Mouse (Mus musculus) hindbrain, embryonic 10.5 days (tissue): ENCODE data around the gene Psap. TPM values are rescaled to one million over a fixed set of nuclear protein-coding genes. Genes with fewer than 3 reads are reported as not detected.
"Not testable (repeated sequence)": the region's sequence is repeated elsewhere in the genome, so short reads cannot be mapped to it uniquely, and the experiment has no call there.

Source experiments
- DNase-seq: peaks from one replicate; pipeline ENCODE4 v3.0.0-alpha.2; 2017; ENCODE audit warnings: low spot score
- H3K27ac ChIP-seq: fragments of 300-500 bp; sonication (generic); 2 replicates; pipeline ENCODE4 v1.5.1; 2016; ENCODE audit warnings: mild to moderate bottlenecking, moderate library complexity
- H3K27me3 ChIP-seq: fragments of 300-500 bp; sonication (generic); 2 replicates; pipeline ENCODE4 v1.6.1; 2016; ENCODE audit warnings: mild to moderate bottlenecking; ENCODE audit not compliant: poor library complexity, insufficient read depth, severe bottlenecking
- H3K36me3 ChIP-seq: fragments of 300-500 bp; sonication (generic); 2 replicates; pipeline ENCODE4 v1.6.1; 2016; ENCODE audit warnings: mild to moderate bottlenecking, moderate library complexity
- H3K4me1 ChIP-seq: fragments of 300-500 bp; sonication (generic); replicated peaks from 2 replicates; pipeline ENCODE4 v1.6.1; 2016; ENCODE audit warnings: mild to moderate bottlenecking
- H3K4me3 ChIP-seq: fragments of 300-500 bp; sonication (generic); 2 replicates; pipeline ENCODE4 v1.5.1; 2016; ENCODE audit warnings: mild to moderate bottlenecking, moderate library complexity
- H3K9me3 ChIP-seq: fragments of 300-500 bp; sonication (generic); 2 replicates; pipeline ENCODE4 v1.6.1; 2016; ENCODE audit warnings: mild to moderate bottlenecking, moderate library complexity
- WGBS: fragments of 180-500 bp; shearing (Covaris S2); methylation state at CpG from one replicate; pipeline ENCODE4 v1.1.7; 2016; 5-methylcytosine and 5-hydroxymethylcytosine counted together
- polyA plus RNA-seq: library from polyadenylated mRNA; unstranded; fragments of >200 nt; fragmentation: Nextera tagmentation; extraction: Ambion mirVana; gene quantifications from 2 replicates; pipeline ENCODE4 v1.2.1, GENCODE M21; 2016

The Psap gene
- 53.9 and 86.4 TPM in 2 replicates for polyA plus RNA-seq

- DNase-seq, result peak; percentile 92
- Histone ChIP-seq H3K4me1 (peaks cover 51% of the 10 kb centered on the region), H3K36me3 (peaks cover 3% of the 10 kb centered on the region; the same call in 1 of the 2 replicates), H3K27ac (peak within 1 kb of the TSS; percentile 99), H3K4me3 (peak within 1 kb of the TSS; percentile 88), H3K9me3 (no peaks in the 10 kb centered on the region), H3K27me3 (no peaks in the 10 kb centered on the region)
- WGBS, result 3% methylated on average over 54 of the region's 54 CpGs
Measured at GRCm38 (mm10) chr10:60277207-60278005, at the start of gene Psap. TSS of gene Psap (plus strand) at chr10:60277627.

GRCm38 (mm10) chr10:60227666-60228065 lies 49.8 kb upstream of the Psap start:
- H3K4me3 ChIP-seq, result no peak overlapping the region
- no peaks in the 10 kb centered on the region for H3K36me3 ChIP-seq
- H3K27me3 ChIP-seq, result no peaks in the 10 kb centered on the region
- no peaks in the 10 kb centered on the region for H3K9me3 ChIP-seq
- H3K27ac ChIP-seq, result no peak overlapping the region
- H3K4me1 ChIP-seq, result peaks cover 15% of the 10 kb centered on the region
- WGBS, result 72% methylated on average over 4 of the region's 4 CpGs
- no peak for DNase-seq

- no peak overlapping the region for H3K27ac ChIP-seq
- H3K9me3 ChIP-seq, result no peaks in the 10 kb centered on the region
Measured at GRCm38 (mm10) chr10:60229113-60229512, 48.3 kb upstream of the Psap start.

GRCm38 (mm10) chr10:60230321-60231088 lies 46.9 kb upstream of the Psap start:
- H3K27me3 ChIP-seq, result no peaks in the 10 kb centered on the region
- H3K4me1 ChIP-seq, result peaks cover 15% of the 10 kb centered on the region
- no peaks in the 10 kb centered on the region for H3K9me3 ChIP-seq
- no peaks in the 10 kb centered on the region for H3K36me3 ChIP-seq
- H3K27ac ChIP-seq, result no peak overlapping the region
- no peak overlapping the region for H3K4me3 ChIP-seq
- DNase-seq, result no peak
- WGBS, result 75% methylated on average over 6 of the region's 6 CpGs

More at GRCm38 (mm10) chr10:60229113-60229512, 48.3 kb upstream of the Psap start:
- WGBS, result 88% methylated on average over 6 of the region's 6 CpGs
- no peaks in the 10 kb centered on the region for H3K36me3 ChIP-seq
- peaks cover 15% of the 10 kb centered on the region for H3K4me1 ChIP-seq
- no peak overlapping the region for H3K4me3 ChIP-seq
- no peak for DNase-seq
- no peaks in the 10 kb centered on the region for H3K27me3 ChIP-seq

GRCm38 (mm10) chr10:60234006-60234405 lies 43.4 kb upstream of the Psap start:
- H3K27ac ChIP-seq, result no peak overlapping the region
- peaks cover 5% of the 10 kb centered on the region; the same call in 1 of the 2 replicates for H3K4me1 ChIP-seq
- no peak for DNase-seq
- no peaks in the 10 kb centered on the region for H3K9me3 ChIP-seq
- H3K4me3 ChIP-seq, result no peak overlapping the region
- 79% methylated on average over 9 of the region's 9 CpGs for WGBS
- H3K27me3 ChIP-seq, result no peaks in the 10 kb centered on the region
- H3K36me3 ChIP-seq, result no peaks in the 10 kb centered on the region

- 94% methylated on average over 6 of the region's 6 CpGs for WGBS
- not testable (repeated sequence) for H3K36me3 ChIP-seq, H3K4me3 ChIP-seq, H3K27me3 ChIP-seq, H3K27ac ChIP-seq, DNase-seq, H3K4me1 ChIP-seq, H3K9me3 ChIP-seq
Measured at GRCm38 (mm10) chr10:60235876-60236275, 41.6 kb upstream of the Psap start.

- 64% methylated on average over 10 of the region's 10 CpGs for WGBS
Measured at GRCm38 (mm10) chr10:60237475-60238154, 39.8 kb upstream of the Psap start.

GRCm38 (mm10) chr10:60240416-60240815 lies 37.0 kb upstream of the Psap start:
- H3K27ac ChIP-seq, result no peak overlapping the region
- no peak overlapping the region for H3K4me3 ChIP-seq
- no peaks in the 10 kb centered on the region for H3K4me1 ChIP-seq
- DNase-seq, result no peak
- H3K9me3 ChIP-seq, result no peaks in the 10 kb centered on the region
- 86% methylated on average over 6 of the region's 6 CpGs for WGBS
- no peaks in the 10 kb centered on the region for H3K27me3 ChIP-seq
- no peaks in the 10 kb centered on the region for H3K36me3 ChIP-seq

More at GRCm38 (mm10) chr10:60237475-60238154, 39.8 kb upstream of the Psap start:
- Histone ChIP-seq H3K27me3 (no peaks in the 10 kb centered on the region), H3K9me3 (no peaks in the 10 kb centered on the region), H3K4me3 (no peak overlapping the region), H3K27ac (no peak overlapping the region), H3K36me3 (no peaks in the 10 kb centered on the region), H3K4me1 (no peaks in the 10 kb centered on the region)
- peak; percentile 56 for DNase-seq

GRCm38 (mm10) chr10:60243941-60244340 lies 33.5 kb upstream of the Psap start:
- Histone ChIP-seq H3K4me3 (no peak overlapping the region), H3K36me3 (no peaks in the 10 kb centered on the region), H3K9me3 (no peaks in the 10 kb centered on the region), H3K27ac (no peak overlapping the region), H3K27me3 (no peaks in the 10 kb centered on the region), H3K4me1 (peaks cover 5% of the 10 kb centered on the region; the same call in 1 of the 2 replicates)
- no peak for DNase-seq
- WGBS, result 90% methylated on average over 5 of the region's 5 CpGs

GRCm38 (mm10) chr10:60245041-60245440 lies 32.4 kb upstream of the Psap start:
- 4% methylated on average over 8 of the region's 8 CpGs for WGBS
- H3K4me1 ChIP-seq, result peaks cover 5% of the 10 kb centered on the region; the same call in 1 of the 2 replicates
- H3K27me3 ChIP-seq, result no peaks in the 10 kb centered on the region
- no peaks in the 10 kb centered on the region for H3K36me3 ChIP-seq
- H3K9me3 ChIP-seq, result no peaks in the 10 kb centered on the region
- H3K4me3 ChIP-seq, result no peak overlapping the region
- peak; percentile 89 for DNase-seq
- H3K27ac ChIP-seq, result no peak overlapping the region

- WGBS, result 81% methylated on average over 7 of the region's 7 CpGs
- no peak for DNase-seq
- H3K36me3 ChIP-seq, result no peaks in the 10 kb centered on the region
- H3K4me1 ChIP-seq, result peaks cover 5% of the 10 kb centered on the region; the same call in 1 of the 2 replicates
- no peak overlapping the region for H3K4me3 ChIP-seq
- H3K27ac ChIP-seq, result no peak overlapping the region
- no peaks in the 10 kb centered on the region for H3K27me3 ChIP-seq
- H3K9me3 ChIP-seq, result no peaks in the 10 kb centered on the region
Measured at GRCm38 (mm10) chr10:60245635-60246034, 31.8 kb upstream of the Psap start.

GRCm38 (mm10) chr10:60246519-60246918 lies 30.9 kb upstream of the Psap start:
- peak; percentile 72 for DNase-seq
- 33% methylated on average over 5 of the region's 5 CpGs for WGBS
- Histone ChIP-seq H3K27ac (no peak overlapping the region), H3K27me3 (no peaks in the 10 kb centered on the region), H3K4me3 (no peak overlapping the region), H3K4me1 (peaks cover 5% of the 10 kb centered on the region; the same call in 1 of the 2 replicates), H3K36me3 (no peaks in the 10 kb centered on the region), H3K9me3 (no peaks in the 10 kb centered on the region)
